12 mouse cellular contexts compared by ENCODE assay signal in the genomic region with DNA sequence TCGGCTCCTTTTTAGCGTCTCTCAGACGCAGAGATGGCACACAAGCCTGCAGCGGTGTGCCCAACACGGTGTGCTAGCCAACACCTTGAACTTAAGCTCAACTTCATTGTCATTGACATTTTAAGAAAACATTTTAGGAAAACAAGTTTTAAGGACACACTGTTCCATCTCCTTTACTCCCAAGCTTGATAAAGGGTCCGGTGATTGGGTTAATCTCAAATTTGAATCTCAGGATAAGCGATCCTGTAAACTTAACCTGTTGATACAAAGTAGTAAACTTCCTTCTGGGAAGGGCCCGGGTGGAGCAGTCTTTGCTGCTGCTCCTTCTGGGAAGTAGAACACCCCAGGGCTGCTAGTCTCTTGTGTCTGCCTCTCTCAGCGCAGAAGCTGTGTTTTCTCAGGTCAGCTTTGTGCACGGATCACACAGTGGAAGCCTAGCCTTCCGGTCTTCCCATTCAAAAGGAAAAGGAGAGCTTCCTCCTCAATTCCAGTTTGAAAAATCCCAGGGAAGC.
DNase-seq lines count a peak whose midpoint lies in the region; ATAC-seq and TF ChIP-seq lines count a peak whose summit lies in the region.
"Had no signal": no experiment of that assay in that cellular context is flagged by ENCODE, and none has a peak within 500 bp of the region (broad histone marks: within the 10 kb centered on the region; RNA-seq: fewer than 3 reads in every experiment).

No protein-coding gene starts in this region.

- H3K9ac ChIP-seq in kidney, embryonic 16.5 days (replicated peaks; ENCODE audit: low read length), result no peak overlapping the region
- no peak overlapping the region for H3K9ac ChIP-seq in liver, embryonic 15.5 days
- H3K9ac ChIP-seq: embryonic facial prominence, embryonic 13.5 days; hindbrain, embryonic 15.5 days had no signal

- ATAC-seq in kidney, embryonic 16.5 days (ENCODE audit: low FRiP score, low TSS enrichment), result no peak
- ATAC-seq in liver, embryonic 15.5 days (ENCODE audit: insufficient read depth), result peak; percentile 12; the same call in 1 of the 2 replicates
- ATAC-seq: midbrain, embryonic 16.5 days had no signal

- DNase-seq in gastrocnemius, adult 2 months, result no peak
- DNase-seq in gastrocnemius, postnatal 36 days, result no peak
- DNase-seq in kidney, adult 11 months, result no peak
- DNase-seq in yolk sac, embryonic 10.5 days (ENCODE audit: low spot score), result no peak
- no peak for DNase-seq in kidney, adult 2 months
- DNase-seq: cerebellum, adult 11 months had no signal

- intact Hi-C loops in gastrocnemius, adult 2 months (cut with DNase I), result no loop called here
- intact Hi-C loops in gastrocnemius, postnatal 36 days (cut with DNase I), result no loop called here

- no peaks in the 10 kb centered on the region for H3K27me3 ChIP-seq in kidney, embryonic 16.5 days (ENCODE audit: insufficient read depth, low read length)
- no peaks in the 10 kb centered on the region for H3K27me3 ChIP-seq in liver, embryonic 15.5 days
- H3K27me3 ChIP-seq in kidney, adult 2 months (replicated peaks; ENCODE audit: control insufficient read depth, insufficient read depth, low read length), result no peaks in the 10 kb centered on the region
- H3K27me3 ChIP-seq: embryonic facial prominence, embryonic 13.5 days; hindbrain, embryonic 15.5 days had no signal

- TF ChIP-seq CTCF in gastrocnemius, adult 2 months (IDR thresholded peaks at IDR 0.05), result no peak
- no peak for TF ChIP-seq CTCF in kidney, adult 2 months (conservative IDR thresholded peaks at IDR 0.05; ENCODE audit: insufficient read depth, insufficient read length, low read depth, low read length)

- TF ChIP-seq POLR2A in kidney, adult 2 months (IDR thresholded peaks at IDR 0.05; ENCODE audit: low read depth, low read length), result no peak

- no peaks in the 10 kb centered on the region for H3K9me3 ChIP-seq in kidney, embryonic 16.5 days (ENCODE audit: low read length)
- H3K9me3 ChIP-seq in liver, embryonic 15.5 days (replicated peaks), result no peaks in the 10 kb centered on the region
- H3K9me3 ChIP-seq: embryonic facial prominence, embryonic 13.5 days; hindbrain, embryonic 15.5 days had no signal

- peaks cover 30% of the 10 kb centered on the region for H3K4me1 ChIP-seq in kidney, embryonic 16.5 days (ENCODE audit: insufficient read depth, low read length)
- peaks cover 4% of the 10 kb centered on the region; the same call in 1 of the 2 replicates for H3K4me1 ChIP-seq in brown adipose tissue, adult 24 weeks (ENCODE audit: control insufficient read depth, insufficient read depth, insufficient read length, low read length)
- H3K4me1 ChIP-seq in liver, embryonic 15.5 days (replicated peaks), result peaks cover 15% of the 10 kb centered on the region
- 0 out of 2 replicates have a peak, but pooled peaks cover 3% of the 10 kb centered on the region for H3K4me1 ChIP-seq in kidney, adult 2 months (ENCODE audit: control insufficient read depth, insufficient read depth, low read length)

- no peaks in the 10 kb centered on the region for H3K36me3 ChIP-seq in kidney, embryonic 16.5 days (ENCODE audit: insufficient read depth, low read length)
- no peaks in the 10 kb centered on the region for H3K36me3 ChIP-seq in liver, embryonic 15.5 days (replicated peaks)
- H3K36me3 ChIP-seq in kidney, adult 2 months (ENCODE audit: control insufficient read depth, insufficient read depth, low read length), result no peaks in the 10 kb centered on the region
- H3K36me3 ChIP-seq: embryonic facial prominence, embryonic 13.5 days; hindbrain, embryonic 15.5 days had no signal

- 77% methylated on average over 11 of the region's 11 CpGs for WGBS in kidney, embryonic 16.5 days
- 53% methylated on average over 11 of the region's 11 CpGs for WGBS in liver, embryonic 15.5 days (ENCODE audit: insufficient replicate concordance)
- 84% methylated on average over 11 of the region's 11 CpGs for WGBS in kidney, adult 2 months

- H3K4me2 ChIP-seq in kidney, embryonic 16.5 days (replicated peaks; ENCODE audit: low read depth, low read length), result no peak overlapping the region
- no peak overlapping the region for H3K4me2 ChIP-seq in liver, embryonic 15.5 days
- H3K4me2 ChIP-seq: embryonic facial prominence, embryonic 13.5 days; hindbrain, embryonic 15.5 days had no signal

- peak overlapping the region; percentile 15 for H3K4me3 ChIP-seq in gastrocnemius, adult 2 months
- no peak overlapping the region for H3K4me3 ChIP-seq in kidney, embryonic 16.5 days (ENCODE audit: low read length)
- no peak overlapping the region for H3K4me3 ChIP-seq in brown adipose tissue, adult 24 weeks (ENCODE audit: insufficient read depth, low read depth, low read length)
- H3K4me3 ChIP-seq in liver, embryonic 15.5 days (replicated peaks), result no peak overlapping the region
- no peak overlapping the region for H3K4me3 ChIP-seq in kidney, adult 2 months (ENCODE audit: insufficient read depth, low read depth, low read length)
- H3K4me3 ChIP-seq: embryonic facial prominence, embryonic 13.5 days; hindbrain, embryonic 15.5 days had no signal

- peak overlapping the region; percentile 3; the same call in 1 of the 2 replicates for H3K27ac ChIP-seq in gastrocnemius, adult 2 months
- peak overlapping the region; percentile 14 for H3K27ac ChIP-seq in kidney, embryonic 16.5 days (ENCODE audit: low read length)
- H3K27ac ChIP-seq in brown adipose tissue, adult 24 weeks (replicated peaks; ENCODE audit: low read depth, low read length), result peak overlapping the region; percentile 45; the same call in 1 of the 2 replicates
- H3K27ac ChIP-seq in liver, embryonic 15.5 days (replicated peaks), result no peak overlapping the region
- no peak overlapping the region for H3K27ac ChIP-seq in kidney, adult 2 months (ENCODE audit: insufficient read depth, low read depth, low read length)
- H3K27ac ChIP-seq: embryonic facial prominence, embryonic 13.5 days; hindbrain, embryonic 15.5 days had no signal

Comparison
In these comparisons a context has a peak if more than half of its experiments do, and no peak if none do; other contexts are left out.
1. H3K27ac ChIP-seq: peak in gastrocnemius, adult 2 months (single experiment), kidney, embryonic 16.5 days (single experiment) and brown adipose tissue, adult 24 weeks (single experiment); none in liver, embryonic 15.5 days (single experiment) and kidney, adult 2 months (single experiment).